Mouse (Mus musculus): ENCODE measurements around the gene Zfp148. TPM values are rescaled to one million over a fixed set of nuclear protein-coding genes. Genes with fewer than 3 reads are reported as not detected.

Gene Zfp148
- polyA plus RNA-seq, 1 experiment from 2014 or later, result 36.6 TPM

- Histone ChIP-seq H3K9me3 (no peaks in the 10 kb centered on the region), H3K4me1 (peaks cover 45% of the 10 kb centered on the region), H3K9ac (no peak overlapping the region), H3K27me3 (replicated peaks) (no peaks in the 10 kb centered on the region), H3K4me3 (no peak overlapping the region), H3K4me2 (no peak overlapping the region), H3K36me3 (0 out of 2 replicates have a peak, but pooled peaks cover 2% of the 10 kb centered on the region), H3K27ac (replicated peaks) (no peak overlapping the region)
- 85% methylated on average over 2 of the region's 2 CpGs for WGBS
- ATAC-seq (ENCODE audit: extremely low read depth, insufficient number of reproducible peaks, low FRiP score, low TSS enrichment), result no peak
Observed at GRCm38 (mm10) chr16:33410151-33410550, 29.5 kb downstream of the Zfp148 start.

GRCm38 (mm10) chr16:33410605-33411004 is 30.0 kb downstream of the Zfp148 start:
- Histone ChIP-seq H3K27me3 (replicated peaks) (no peaks in the 10 kb centered on the region), H3K4me3 (no peak overlapping the region), H3K27ac (replicated peaks) (no peak overlapping the region), H3K36me3 (0 out of 2 replicates have a peak, but pooled peaks cover 2% of the 10 kb centered on the region), H3K4me2 (no peak overlapping the region), H3K9ac (no peak overlapping the region), H3K9me3 (no peaks in the 10 kb centered on the region), H3K4me1 (peaks cover 45% of the 10 kb centered on the region)
- 76% methylated on average over 1 of the region's 1 CpGs for WGBS
- ATAC-seq (ENCODE audit: extremely low read depth, insufficient number of reproducible peaks, low FRiP score, low TSS enrichment), result no peak

- WGBS, result 53% methylated on average over 5 of the region's 5 CpGs
- Histone ChIP-seq H3K4me3 (no peak overlapping the region), H3K9ac (no peak overlapping the region), H3K4me1 (peaks cover 57% of the 10 kb centered on the region), H3K27ac (replicated peaks) (peak overlapping the region; percentile 82), H3K4me2 (peak overlapping the region; percentile 39), H3K27me3 (replicated peaks) (no peaks in the 10 kb centered on the region), H3K9me3 (no peaks in the 10 kb centered on the region), H3K36me3 (no peaks in the 10 kb centered on the region)
- peak; percentile 58 for ATAC-seq (ENCODE audit: extremely low read depth, insufficient number of reproducible peaks, low FRiP score, low TSS enrichment)
Observed at GRCm38 (mm10) chr16:33414191-33414590, 33.6 kb downstream of the Zfp148 start.

GRCm38 (mm10) chr16:33415607-33416006 is 35.0 kb downstream of the Zfp148 start:
- H3K36me3 ChIP-seq, result no peaks in the 10 kb centered on the region
- WGBS, result 80% methylated on average over 5 of the region's 5 CpGs
- H3K27me3 ChIP-seq (replicated peaks), result no peaks in the 10 kb centered on the region
- ATAC-seq (ENCODE audit: extremely low read depth, insufficient number of reproducible peaks, low FRiP score, low TSS enrichment), result no peak
- no peak overlapping the region for H3K9ac ChIP-seq
- no peaks in the 10 kb centered on the region for H3K9me3 ChIP-seq
- no peak overlapping the region for H3K27ac ChIP-seq (replicated peaks)
- H3K4me3 ChIP-seq, result no peak overlapping the region
- H3K4me2 ChIP-seq, result no peak overlapping the region
- peaks cover 56% of the 10 kb centered on the region for H3K4me1 ChIP-seq

- 72% methylated on average over 3 of the region's 3 CpGs for WGBS
- ATAC-seq (ENCODE audit: extremely low read depth, insufficient number of reproducible peaks, low FRiP score, low TSS enrichment), result no peak
- no peaks in the 10 kb centered on the region for H3K9me3 ChIP-seq
- no peak overlapping the region for H3K9ac ChIP-seq
- no peak overlapping the region for H3K4me3 ChIP-seq
- no peaks in the 10 kb centered on the region for H3K27me3 ChIP-seq (replicated peaks)
- peaks cover 43% of the 10 kb centered on the region for H3K36me3 ChIP-seq
- no peak overlapping the region for H3K27ac ChIP-seq (replicated peaks)
- peaks cover 13% of the 10 kb centered on the region; the same call in 1 of the 2 replicates for H3K4me1 ChIP-seq
- H3K4me2 ChIP-seq, result no peak overlapping the region
Observed at GRCm38 (mm10) chr16:33428327-33428726, 47.7 kb downstream of the Zfp148 start.

GRCm38 (mm10) chr16:33431660-33432059 is 51.0 kb downstream of the Zfp148 start:
- no peak overlapping the region for H3K9ac ChIP-seq
- 77% methylated on average over 2 of the region's 2 CpGs for WGBS
- H3K27ac ChIP-seq (replicated peaks), result no peak overlapping the region
- peaks cover 13% of the 10 kb centered on the region; the same call in 1 of the 2 replicates for H3K4me1 ChIP-seq
- H3K4me2 ChIP-seq, result no peak overlapping the region
- ATAC-seq (ENCODE audit: extremely low read depth, insufficient number of reproducible peaks, low FRiP score, low TSS enrichment), result no peak
- no peaks in the 10 kb centered on the region for H3K9me3 ChIP-seq
- no peak overlapping the region for H3K4me3 ChIP-seq
- no peaks in the 10 kb centered on the region for H3K27me3 ChIP-seq (replicated peaks)
- peaks cover 39% of the 10 kb centered on the region for H3K36me3 ChIP-seq

- WGBS, result 86% methylated on average over 6 of the region's 6 CpGs
Observed at GRCm38 (mm10) chr16:33441065-33441464, 60.4 kb downstream of the Zfp148 start.

GRCm38 (mm10) chr16:33446830-33447229 is 66.2 kb downstream of the Zfp148 start:
- H3K9ac ChIP-seq, result no peak overlapping the region
- no peak overlapping the region for H3K27ac ChIP-seq (replicated peaks)
- 57% methylated on average over 5 of the region's 5 CpGs for WGBS
- peaks cover 8% of the 10 kb centered on the region for H3K4me1 ChIP-seq
- H3K27me3 ChIP-seq (replicated peaks), result no peaks in the 10 kb centered on the region
- peaks cover 16% of the 10 kb centered on the region; the same call in 1 of the 2 replicates for H3K36me3 ChIP-seq
- no peak overlapping the region for H3K4me3 ChIP-seq
- no peak overlapping the region for H3K4me2 ChIP-seq
- no peaks in the 10 kb centered on the region for H3K9me3 ChIP-seq
- no peak for ATAC-seq (ENCODE audit: extremely low read depth, insufficient number of reproducible peaks, low FRiP score, low TSS enrichment)

More at GRCm38 (mm10) chr16:33441065-33441464, 60.4 kb downstream of the Zfp148 start:
- Histone ChIP-seq H3K27ac (replicated peaks) (no peak overlapping the region), H3K9ac (no peak overlapping the region), H3K4me3 (no peak overlapping the region), H3K9me3 (no peaks in the 10 kb centered on the region), H3K27me3 (replicated peaks) (no peaks in the 10 kb centered on the region), H3K36me3 (peaks cover 29% of the 10 kb centered on the region), H3K4me2 (no peak overlapping the region), H3K4me1 (no peaks in the 10 kb centered on the region)
- ATAC-seq (ENCODE audit: extremely low read depth, insufficient number of reproducible peaks, low FRiP score, low TSS enrichment), result no peak

GRCm38 (mm10) chr16:33453826-33454225 is 73.2 kb downstream of the Zfp148 start:
- no peak overlapping the region for H3K27ac ChIP-seq (replicated peaks)
- H3K36me3 ChIP-seq, result peaks cover 24% of the 10 kb centered on the region

GRCm38 (mm10) chr16:33454306-33454705 is 73.7 kb downstream of the Zfp148 start:
- Histone ChIP-seq H3K9me3 (peaks cover under 1% of the 10 kb centered on the region; the same call in 1 of the 2 replicates), H3K9ac (no peak overlapping the region), H3K4me2 (no peak overlapping the region), H3K4me3 (no peak overlapping the region), H3K4me1 (peaks cover 17% of the 10 kb centered on the region), H3K27me3 (replicated peaks) (no peaks in the 10 kb centered on the region), H3K36me3 (peaks cover 25% of the 10 kb centered on the region), H3K27ac (replicated peaks) (0 out of 2 replicates have a peak overlapping the region, but pooled peaks have one; percentile 7)
- no peak for ATAC-seq (ENCODE audit: extremely low read depth, insufficient number of reproducible peaks, low FRiP score, low TSS enrichment)
- WGBS, result 74% methylated on average over 2 of the region's 2 CpGs

More at GRCm38 (mm10) chr16:33453826-33454225, 73.2 kb downstream of the Zfp148 start:
- H3K9ac ChIP-seq, result no peak overlapping the region
- WGBS, result 71% methylated on average over 2 of the region's 2 CpGs
- peaks cover 17% of the 10 kb centered on the region for H3K4me1 ChIP-seq
- H3K4me3 ChIP-seq, result no peak overlapping the region
- H3K27me3 ChIP-seq (replicated peaks), result no peaks in the 10 kb centered on the region
- no peaks in the 10 kb centered on the region for H3K9me3 ChIP-seq
- H3K4me2 ChIP-seq, result no peak overlapping the region
- ATAC-seq (ENCODE audit: extremely low read depth, insufficient number of reproducible peaks, low FRiP score, low TSS enrichment), result no peak

GRCm38 (mm10) chr16:33455263-33455910 is 74.8 kb downstream of the Zfp148 start:
- Histone ChIP-seq H3K27ac (replicated peaks) (no peak overlapping the region), H3K4me2 (no peak overlapping the region), H3K9ac (no peak overlapping the region), H3K4me1 (peaks cover 17% of the 10 kb centered on the region), H3K36me3 (peaks cover 35% of the 10 kb centered on the region), H3K27me3 (replicated peaks) (no peaks in the 10 kb centered on the region), H3K9me3 (peaks cover 4% of the 10 kb centered on the region; the same call in 1 of the 2 replicates), H3K4me3 (no peak overlapping the region)
- 83% methylated on average over 6 of the region's 6 CpGs for WGBS
- ATAC-seq (ENCODE audit: extremely low read depth, insufficient number of reproducible peaks, low FRiP score, low TSS enrichment), result no peak

GRCm38 (mm10) chr16:33459101-33459500 is 78.5 kb downstream of the Zfp148 start:
- Histone ChIP-seq H3K9me3 (peaks cover 4% of the 10 kb centered on the region; the same call in 1 of the 2 replicates), H3K36me3 (peaks cover 40% of the 10 kb centered on the region), H3K4me1 (peaks cover 26% of the 10 kb centered on the region), H3K9ac (no peak overlapping the region), H3K4me3 (no peak overlapping the region), H3K4me2 (no peak overlapping the region), H3K27ac (replicated peaks) (no peak overlapping the region), H3K27me3 (replicated peaks) (no peaks in the 10 kb centered on the region)
- no peak for ATAC-seq (ENCODE audit: extremely low read depth, insufficient number of reproducible peaks, low FRiP score, low TSS enrichment)
- 93% methylated on average over 1 of the region's 1 CpGs for WGBS

All from heart, embryonic 13.5 days (tissue).